Mouse (Mus musculus) c-Kit-positive CD71-negative TER-119-negative erythroid progenitor cells, embryonic 14.5 days (primary cell): ENCODE measurements at regions not wholly inside any gene's neighbourhood (a gene's known extent, or its start where the extent isn't known, plus 50 kb on each side); places are given as distances from the start of the nearest gene placed in this dataset.

Experiments
- DNase-seq: peaks from one replicate; pipeline ENCODE4 v3.0.0-alpha.2; 2013; ENCODE audit warnings: low read depth

GRCm38 (mm10) chr2:48539465-48540055 lies 274.3 kb upstream of the Acvr2a start:
- no peak for DNase-seq

- no peak for DNase-seq
These were observed 269.5 kb upstream of the Acvr2a start for GRCm38 (mm10) chr2:48544377-48544776.

- no peak for DNase-seq
These were observed 268.8 kb upstream of the Acvr2a start for GRCm38 (mm10) chr2:48545072-48545471.

- no peak for DNase-seq
These were observed 268.2 kb upstream of the Acvr2a start for GRCm38 (mm10) chr2:48545679-48546078.

- DNase-seq, result no peak
These were observed 267.7 kb upstream of the Acvr2a start for GRCm38 (mm10) chr2:48546194-48546593.

- no peak for DNase-seq
These were observed 257.3 kb upstream of the Acvr2a start for GRCm38 (mm10) chr2:48556600-48556999.

- DNase-seq, result no peak
These were observed 256.8 kb upstream of the Acvr2a start for GRCm38 (mm10) chr2:48557123-48557522.

GRCm38 (mm10) chr2:48558641-48559040 lies 255.3 kb upstream of the Acvr2a start:
- DNase-seq, result no peak

- no peak for DNase-seq
These were observed 250.3 kb upstream of the Acvr2a start for GRCm38 (mm10) chr2:48563636-48564035.

GRCm38 (mm10) chr2:48564170-48564569 lies 249.7 kb upstream of the Acvr2a start:
- no peak for DNase-seq

- no peak for DNase-seq
These were observed 246.0 kb upstream of the Acvr2a start for GRCm38 (mm10) chr2:48567871-48568270.

- no peak for DNase-seq
These were observed 227.6 kb upstream of the Acvr2a start for GRCm38 (mm10) chr2:48586162-48586830.

- DNase-seq, result no peak
These were observed 227.1 kb upstream of the Acvr2a start for GRCm38 (mm10) chr2:48586831-48587169.

GRCm38 (mm10) chr2:48589709-48590108 lies 224.2 kb upstream of the Acvr2a start:
- no peak for DNase-seq

- no peak for DNase-seq
These were observed 215.9 kb upstream of the Acvr2a start for GRCm38 (mm10) chr2:48597793-48598583.

- DNase-seq, result no peak
These were observed 214.5 kb upstream of the Acvr2a start for GRCm38 (mm10) chr2:48599367-48599766.

- no peak for DNase-seq
These were observed 212.1 kb upstream of the Acvr2a start for GRCm38 (mm10) chr2:48601855-48602254.

GRCm38 (mm10) chr2:48609466-48609865 lies 204.4 kb upstream of the Acvr2a start:
- no peak for DNase-seq

GRCm38 (mm10) chr2:48612251-48612650 lies 201.7 kb upstream of the Acvr2a start:
- DNase-seq, result no peak

GRCm38 (mm10) chr2:48617141-48617699 lies 196.7 kb upstream of the Acvr2a start:
- no peak for DNase-seq

- no peak for DNase-seq
These were observed 194.9 kb upstream of the Acvr2a start for GRCm38 (mm10) chr2:48619042-48619441.

- DNase-seq, result no peak
These were observed 193.1 kb upstream of the Acvr2a start for GRCm38 (mm10) chr2:48620815-48621214.

GRCm38 (mm10) chr2:48622316-48622715 lies 191.6 kb upstream of the Acvr2a start:
- no peak for DNase-seq
